Mouse (Mus musculus): ENCODE measurements at regions not wholly inside any gene's neighbourhood (a gene's known extent, or its start where the extent isn't known, plus 50 kb on each side); places are given as distances from the start of the nearest gene placed in this dataset.
"Not testable (repeated sequence)": the region's sequence is repeated elsewhere in the genome, so short reads cannot be mapped to it uniquely, and the experiment has no call there.

DNA sequence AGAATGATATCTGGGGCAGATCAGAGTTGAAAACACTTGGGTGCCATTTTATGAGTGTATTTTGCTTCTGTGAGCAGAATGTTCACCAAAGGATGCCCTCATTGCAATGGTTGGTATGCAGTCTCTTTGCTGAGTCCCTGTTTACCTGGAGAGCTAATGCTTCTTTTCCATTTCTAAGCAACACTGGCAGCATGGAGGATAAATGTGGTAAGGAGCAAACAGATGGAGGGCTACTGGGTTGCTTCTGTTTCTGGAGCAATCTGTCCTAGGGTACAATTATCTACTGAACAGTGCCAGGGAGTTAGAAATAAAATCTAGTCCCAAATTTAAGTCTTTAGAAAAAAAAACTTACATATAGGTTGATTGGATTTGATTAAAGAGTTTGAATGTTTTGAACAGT, 245.9 kb downstream of the AI429214 start:
- no peak for DNase-seq (ENCODE audit: low spot score)

DNA sequence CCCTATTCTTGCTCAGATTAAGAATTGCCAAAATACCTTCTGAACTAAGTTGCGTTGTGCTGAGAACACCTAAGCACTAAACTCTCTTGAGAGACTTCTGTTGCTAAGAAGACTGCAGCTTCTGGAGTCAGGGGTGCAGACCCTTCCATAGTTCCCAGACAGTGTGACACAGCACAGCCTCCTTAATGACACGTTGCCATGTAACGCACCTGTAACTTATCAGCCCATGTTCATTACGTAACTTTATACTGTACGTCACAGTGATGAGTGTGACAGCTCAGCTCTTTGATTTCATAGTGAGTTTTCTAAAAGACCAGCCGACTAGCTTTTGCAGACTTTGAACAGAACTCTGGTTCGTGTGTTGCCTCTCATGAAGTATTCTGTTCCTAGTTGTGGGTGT, 257.8 kb downstream of the AI429214 start:
- not testable (repeated sequence) for DNase-seq (ENCODE audit: low spot score)

DNA sequence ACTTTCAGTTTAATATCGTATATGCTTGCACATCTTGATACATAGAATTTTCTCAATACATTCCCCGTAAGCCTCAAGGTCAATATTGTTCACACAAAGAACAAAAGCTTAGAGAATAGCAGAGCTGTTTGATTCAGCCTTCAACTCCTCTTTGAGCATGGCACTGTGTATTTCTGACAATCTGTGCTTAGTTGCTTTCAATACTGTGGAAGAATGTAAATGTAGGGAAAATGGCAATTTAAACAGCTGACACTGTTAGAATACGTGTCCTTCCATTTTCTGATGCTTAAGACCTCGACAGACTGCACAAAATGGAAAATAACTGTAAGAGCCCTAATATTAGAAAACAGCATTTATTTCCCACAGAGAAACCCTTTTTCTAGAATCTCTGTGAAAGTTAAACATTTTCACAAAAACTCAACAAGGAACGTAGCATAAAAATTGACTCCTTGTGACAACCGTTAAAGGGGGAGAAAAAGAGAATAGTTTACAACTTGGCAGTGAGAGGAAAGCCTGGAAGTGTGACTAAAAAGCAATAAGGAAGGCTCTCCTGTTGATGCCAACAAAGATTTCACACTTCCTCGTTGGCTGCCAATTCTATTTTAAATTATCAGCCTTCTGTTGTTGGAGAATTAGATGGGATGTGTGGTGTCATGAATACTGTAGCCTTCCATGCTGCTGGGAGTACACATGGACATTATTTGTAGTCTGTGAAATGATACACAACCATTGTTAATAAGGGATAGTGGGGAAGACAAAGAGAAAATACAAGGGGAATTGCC, 297.9 kb downstream of the AI429214 start:
- DNase-seq (ENCODE audit: low spot score), result no peak

Measured in urinary bladder, postnatal 14 days (tissue).